Mouse (Mus musculus) thymus, postnatal 4 days (tissue): ENCODE data around the gene Apeh.
A peak's percentile ranks its signal among the peaks of the same experiment; 100 is the strongest.

Experiments
- DNase-seq: peaks from one replicate; pipeline ENCODE4 v3.0.0; 2021

Gene Apeh

DNA sequence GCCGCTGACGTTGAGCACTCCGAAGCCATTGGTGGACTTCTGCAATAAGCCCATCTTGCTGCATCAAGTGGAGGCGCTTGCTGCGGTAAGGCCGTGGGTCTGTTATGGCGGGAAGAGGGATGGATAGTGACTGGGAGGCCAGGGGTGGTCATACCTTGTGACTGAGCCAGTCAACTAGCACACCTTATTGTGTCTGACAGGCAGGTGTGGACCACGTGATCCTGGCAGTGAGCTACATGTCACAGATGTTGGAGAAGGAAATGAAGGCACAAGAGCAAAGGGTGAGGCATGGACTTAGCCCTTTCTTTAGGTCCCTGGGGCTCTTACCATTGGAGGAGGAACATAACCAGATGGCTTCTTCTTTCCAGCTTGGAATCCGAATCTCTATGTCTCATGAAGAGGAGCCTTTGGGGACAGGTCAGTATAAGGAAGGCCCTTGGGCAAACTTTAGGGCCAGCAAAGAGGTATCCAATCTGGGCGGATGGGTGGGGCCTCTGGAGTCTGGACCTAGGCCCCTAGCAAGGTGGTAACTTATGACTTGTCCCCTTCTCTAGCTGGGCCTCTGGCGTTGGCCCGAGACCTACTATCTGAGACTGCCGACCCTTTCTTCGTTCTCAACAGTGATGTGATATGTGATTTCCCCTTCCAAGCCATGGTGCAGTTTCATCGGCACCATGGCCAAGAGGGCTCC lies 44.7 kb downstream of the Apeh start:
- DNase-seq, result peak; percentile 12

DNA sequence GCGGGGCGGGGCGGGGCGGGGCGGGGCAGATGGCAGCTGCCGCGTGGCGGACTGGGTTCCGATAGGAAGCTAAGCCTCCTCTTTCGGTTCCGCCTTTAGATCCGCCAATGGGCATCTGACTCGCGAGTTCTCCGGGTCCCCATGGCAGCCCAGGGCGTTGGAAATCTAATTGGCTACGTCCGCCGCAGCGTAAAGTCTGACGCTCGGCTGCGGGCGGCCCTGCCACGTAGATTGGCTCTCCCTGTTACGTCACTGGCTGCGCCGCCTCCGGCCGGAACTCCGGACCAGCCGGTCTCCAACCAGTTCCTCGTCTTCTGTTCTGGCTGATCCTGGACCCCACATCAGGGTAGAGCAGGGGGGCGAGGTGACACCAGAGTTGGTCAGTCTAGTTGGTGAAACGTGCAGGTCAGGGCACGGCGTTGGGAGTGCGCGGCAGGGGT lies 45.4 kb downstream of the Apeh start, which contains the start of gene Gmppb:
Gene Gmppb, plus strand, starts transcription at position 227 of the 440 bp plus-strand sequence.
- peak; percentile 92 for DNase-seq

DNA sequence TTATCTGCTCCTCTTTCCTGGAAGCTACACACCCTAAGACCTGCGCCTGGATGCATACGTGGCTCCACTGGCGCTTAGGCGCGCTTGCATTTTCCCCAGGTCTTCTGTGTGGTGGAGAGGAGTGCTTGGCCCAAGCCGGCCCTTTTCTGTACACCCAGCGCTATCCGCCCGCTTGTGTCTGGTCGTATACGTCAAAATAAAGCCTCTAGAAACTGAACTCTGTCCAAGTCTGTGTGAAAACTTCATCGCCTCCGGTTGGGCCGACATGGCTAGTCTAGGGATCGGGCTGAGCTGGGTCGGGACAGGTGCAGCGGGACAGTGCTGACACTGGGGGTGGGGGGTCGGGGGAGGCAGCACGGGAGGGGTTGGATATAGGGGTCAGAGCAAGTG lies 45.8 kb downstream of the Apeh start:
- no peak for DNase-seq

DNA sequence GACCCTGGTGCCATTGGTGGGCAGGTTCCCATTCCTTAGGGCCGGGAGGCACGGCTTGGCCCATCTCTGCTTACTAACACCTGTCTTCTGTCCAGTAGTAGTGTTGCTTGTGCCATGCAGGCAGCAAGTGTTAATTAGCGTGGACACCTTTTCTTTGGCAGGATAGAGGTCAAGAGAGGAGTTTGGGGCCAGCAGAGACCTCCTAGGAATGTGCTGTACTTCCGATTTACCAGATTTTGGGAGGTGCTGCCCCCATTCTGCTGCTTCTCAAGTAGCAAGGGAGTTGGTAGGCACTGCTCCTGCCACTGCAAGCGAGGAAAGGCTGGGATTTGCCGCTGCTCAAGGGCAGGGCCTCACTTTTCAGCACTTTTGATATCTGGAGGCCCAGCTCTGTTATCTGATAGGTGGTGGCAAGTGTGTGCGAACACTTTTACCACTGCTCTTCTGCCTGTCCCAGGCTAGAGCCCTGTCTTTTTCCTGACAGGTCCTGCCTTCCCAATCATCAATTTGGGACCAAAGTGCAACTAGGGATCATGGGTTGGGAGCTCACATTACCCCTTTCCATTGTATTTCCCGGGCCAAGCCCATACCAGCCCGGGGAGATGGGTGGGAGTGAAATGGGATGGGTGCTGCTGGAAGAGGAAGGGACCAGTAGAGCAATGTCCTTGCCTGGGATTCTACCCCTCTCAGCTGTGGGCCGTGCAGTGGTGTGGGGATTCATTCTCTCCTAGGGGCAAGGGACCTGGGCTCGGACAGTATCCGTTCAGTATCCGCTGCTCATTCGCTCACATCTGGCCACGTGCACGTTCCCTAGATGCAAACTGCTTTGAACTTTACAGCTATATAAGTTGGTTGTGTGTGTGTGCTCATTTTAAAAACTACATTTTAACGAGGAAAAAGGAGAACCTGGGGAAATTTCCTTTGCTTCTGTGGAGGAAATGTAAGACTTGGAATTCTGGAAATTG lies 46.5 kb downstream of the Apeh start:
- no peak for DNase-seq

DNA sequence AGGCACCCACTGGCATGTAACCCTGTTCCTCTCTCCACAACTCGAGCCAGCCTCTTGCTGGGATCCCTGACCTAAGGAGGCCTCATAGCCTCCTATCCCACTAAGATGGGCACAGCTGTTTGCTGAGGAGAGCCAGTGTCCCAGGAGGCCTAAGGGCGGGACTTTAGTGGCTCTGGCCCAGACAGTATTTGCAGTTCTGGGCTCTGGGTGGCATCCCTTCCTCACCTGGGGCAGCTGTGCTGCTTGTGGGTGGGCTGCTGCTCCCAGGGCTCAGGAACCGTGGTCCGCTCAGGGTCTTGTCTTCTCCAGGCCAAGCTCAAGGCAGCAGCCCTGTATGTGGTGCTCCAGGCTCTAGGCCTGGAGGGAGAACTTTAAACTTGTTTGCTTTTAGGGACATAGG lies 47.8 kb downstream of the Apeh start:
- no peak for DNase-seq

DNA sequence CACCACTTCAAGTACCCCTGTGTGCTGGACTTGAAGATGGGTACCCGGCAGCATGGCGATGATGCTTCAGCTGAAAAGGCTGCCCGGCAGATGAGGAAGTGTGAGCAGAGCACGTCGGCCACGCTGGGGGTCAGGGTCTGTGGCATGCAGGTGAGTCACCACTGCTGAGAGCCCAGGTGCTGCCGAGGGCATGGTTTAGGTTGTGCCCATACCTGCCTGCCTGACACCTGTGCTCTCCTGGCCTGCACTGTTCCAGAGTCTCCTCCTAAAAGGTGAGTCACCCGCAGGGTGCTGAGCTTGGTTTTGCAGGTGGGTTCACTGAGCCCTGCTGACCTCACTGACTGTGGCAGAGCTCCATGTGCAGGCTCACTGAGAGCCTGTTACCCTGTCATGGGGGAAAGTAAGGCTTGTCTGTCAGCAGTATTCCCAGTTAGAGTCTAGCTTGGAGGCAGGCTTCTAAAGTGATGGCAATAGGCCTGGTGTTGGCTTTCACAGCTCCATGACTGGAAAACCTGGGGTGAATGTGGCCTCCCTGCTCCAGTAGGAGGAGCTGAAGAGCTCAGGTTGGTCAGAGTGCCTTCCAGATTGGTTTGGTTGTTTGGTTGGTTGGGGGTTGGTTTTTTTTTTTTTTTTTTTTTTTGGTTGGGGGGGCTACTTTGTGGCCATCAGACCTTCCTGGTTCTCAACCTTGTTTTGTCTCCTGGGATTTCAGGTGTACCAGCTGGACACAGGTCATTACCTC lies 49.5 kb downstream of the Apeh start:
- DNase-seq, result no peak
